Mouse (Mus musculus): Measurements from ENCODE around the gene Acad10. TPM values are rescaled to one million over a fixed set of nuclear protein-coding genes. Genes with fewer than 3 reads are reported as not detected.
A peak's percentile ranks its signal among the peaks of the same experiment; 100 is the strongest.
"Not testable (repeated sequence)": the region's sequence is repeated elsewhere in the genome, so short reads cannot be mapped to it uniquely, and the experiment has no call there.

Gene Acad10
- 1 to 10 TPM; 4.5 to 5.3 TPM for total RNA-seq (2021)
- long read RNA-seq, experiment 1, partial matches to known transcripts, result 0 of 7 reads
- long read RNA-seq, experiment 1, other reads (novel, unspliced or antisense), result 5 of 7 reads
- long read RNA-seq, experiment 2, partial matches to known transcripts, result 0 of 3 reads
- long read RNA-seq, experiment 2, other reads (novel, unspliced or antisense), result 3 of 3 reads

DNA sequence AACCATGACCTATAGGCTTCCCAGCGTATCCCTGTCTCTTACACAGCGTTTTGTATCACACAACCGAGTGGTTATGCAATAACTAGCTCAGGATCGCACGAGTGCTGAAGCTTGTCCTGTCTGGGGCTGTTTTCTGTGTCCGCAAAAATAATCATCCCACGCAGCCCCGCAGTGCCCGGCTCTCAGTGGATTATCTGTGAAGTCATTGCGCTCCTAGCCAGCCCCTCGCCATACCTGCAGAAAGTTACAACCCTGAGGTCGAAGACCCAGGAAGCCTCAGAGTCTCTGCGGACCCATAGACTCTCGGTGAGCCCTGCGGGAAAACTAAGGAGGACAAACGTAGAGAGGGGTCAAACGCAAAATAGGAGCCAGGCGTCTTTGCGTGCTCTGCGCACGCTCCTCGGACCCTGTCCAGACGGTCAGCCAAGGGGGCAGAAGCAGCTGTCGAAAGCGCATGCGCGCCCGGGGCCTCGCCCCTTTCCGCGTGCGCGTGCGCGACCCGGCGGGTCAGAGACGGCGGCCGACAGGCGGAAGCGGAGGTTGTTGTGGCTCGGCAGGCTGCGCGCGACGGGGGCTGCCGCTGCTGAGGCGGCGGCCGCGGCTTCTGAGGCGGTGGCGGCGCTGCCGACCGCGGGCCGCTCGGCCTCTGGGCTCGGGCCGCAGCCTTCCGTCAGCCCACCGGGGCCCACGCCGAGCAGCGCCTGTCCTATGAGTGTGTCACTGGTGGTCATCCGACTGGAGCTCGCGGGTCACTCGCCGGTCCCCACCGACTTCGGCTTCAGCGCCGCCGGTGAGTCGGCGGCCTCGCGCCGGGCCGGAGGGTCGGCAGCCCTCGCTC lies at the start of gene Acad10, which contains the start of gene Brap:
Gene Acad10, minus strand, starts transcription at position 456 of the 838 bp plus-strand sequence.
Gene Brap, plus strand, starts transcription at position 505 of the 838 bp plus-strand sequence.
- DNase-seq (ENCODE audit: low spot score in 2 of 2), result peak; percentile 93 to 96

DNA sequence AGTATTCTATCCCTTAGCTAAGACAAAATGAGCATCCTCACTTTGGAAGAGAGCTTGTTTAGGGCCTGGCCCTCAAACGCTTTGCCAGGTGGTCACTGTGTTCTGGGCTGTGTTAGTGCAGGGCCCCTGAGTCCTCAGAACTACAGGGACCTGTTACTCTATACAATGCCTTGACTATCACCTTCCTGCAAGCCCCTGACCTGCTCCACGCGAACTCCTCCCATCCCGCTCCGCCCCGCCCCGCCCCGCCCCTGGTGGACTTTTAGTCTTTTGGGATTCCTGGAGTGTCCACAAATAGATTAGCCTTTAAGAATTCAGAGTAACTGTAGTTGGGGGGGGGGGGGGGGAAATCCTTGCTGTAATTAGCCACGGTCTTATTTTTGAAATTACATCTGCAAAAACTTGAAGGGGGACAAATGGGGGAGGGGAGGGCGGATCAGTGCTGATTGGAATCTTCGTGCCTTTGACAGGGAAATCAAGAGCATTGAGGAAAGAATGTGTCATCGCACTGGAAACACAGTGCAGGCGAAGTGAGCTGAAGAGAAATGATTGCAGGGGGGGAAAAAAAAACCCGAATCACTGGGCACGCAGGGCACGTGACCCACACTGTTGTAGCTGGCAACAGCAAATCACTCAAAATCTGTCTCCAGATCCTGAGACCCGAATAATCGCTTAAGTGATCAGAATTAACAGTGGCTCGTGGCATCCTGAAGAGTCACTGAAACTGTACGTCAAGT lies 44.4 kb upstream of the Acad10 start:
- DNase-seq (ENCODE audit: low spot score in 2 of 2), result no peak

DNA sequence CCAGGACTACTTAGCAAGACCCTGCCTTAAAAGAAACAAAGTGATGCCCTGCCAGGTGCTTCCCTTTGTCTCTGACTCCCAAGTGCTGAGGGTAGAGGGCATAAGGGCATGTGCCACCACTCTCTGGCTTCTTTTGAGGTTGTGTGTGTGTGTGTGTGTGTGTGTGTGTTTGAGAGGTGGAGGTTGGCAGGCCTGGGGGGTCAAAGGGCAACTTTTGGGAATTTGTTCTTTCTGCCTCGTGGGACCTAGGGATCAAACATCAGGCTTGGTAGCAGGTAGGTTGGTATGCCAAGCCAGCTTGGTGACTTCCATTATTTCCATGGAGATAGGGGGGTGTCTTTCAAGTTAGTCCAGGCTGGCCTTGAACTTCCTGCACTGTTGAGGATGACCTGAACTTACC lies 43.0 kb upstream of the Acad10 start:
- no peak for DNase-seq (ENCODE audit: low spot score in 2 of 2)

DNA sequence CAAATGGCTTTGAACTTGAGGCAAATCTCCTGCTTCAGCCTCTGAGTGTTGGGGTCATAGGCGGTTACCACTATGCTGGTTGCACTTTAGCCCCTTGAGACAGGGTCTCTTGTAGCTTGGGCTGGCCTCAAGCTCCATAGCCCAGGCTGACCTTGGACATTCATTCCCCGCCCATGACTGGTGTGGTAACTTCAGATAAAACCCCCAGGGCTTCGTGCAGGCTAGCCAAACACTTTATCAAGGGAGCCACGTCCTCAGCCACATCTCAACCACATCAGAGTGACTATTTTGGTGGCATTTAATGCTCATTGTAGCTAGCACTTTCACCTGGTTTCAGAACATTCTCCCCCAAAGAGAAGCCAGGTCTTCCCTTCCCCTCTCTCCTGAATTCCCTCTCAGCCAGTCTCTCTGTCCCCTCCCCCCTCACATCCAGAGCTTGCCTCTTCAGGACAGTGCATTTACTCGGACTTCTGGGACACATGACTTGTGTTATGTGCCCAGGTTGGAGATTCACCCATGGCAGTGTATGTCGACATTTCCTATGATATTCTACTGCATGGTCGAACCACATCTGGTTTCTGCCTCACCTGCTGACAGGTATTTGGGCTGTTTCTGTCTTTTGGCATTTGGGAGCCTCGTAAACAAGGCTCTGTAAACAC lies 40.9 kb upstream of the Acad10 start:
- DNase-seq (ENCODE audit: low spot score in 2 of 2), result no peak

DNA sequence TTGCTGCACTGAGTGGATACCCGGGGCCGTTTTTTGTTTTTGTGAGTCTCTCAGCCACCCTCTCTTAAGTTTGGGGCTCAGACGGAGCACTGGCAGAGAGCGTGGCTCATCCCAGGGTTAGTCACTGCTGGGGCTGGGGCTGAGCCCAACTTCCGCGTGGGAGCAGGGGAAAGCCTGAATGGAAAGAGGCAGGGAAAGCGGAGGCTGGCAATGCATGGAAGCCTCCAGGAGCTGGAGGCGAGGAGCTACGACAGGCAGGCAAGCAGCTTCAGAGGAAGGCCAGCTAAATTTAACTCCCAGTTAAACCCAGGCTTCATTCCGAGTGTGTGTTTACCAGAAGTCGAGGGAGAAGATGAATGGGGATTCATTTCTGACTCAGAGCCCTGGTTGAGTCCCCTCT lies 40.2 kb upstream of the Acad10 start:
- DNase-seq (ENCODE audit: low spot score in 2 of 2), result peak; percentile 79 to 85

DNA sequence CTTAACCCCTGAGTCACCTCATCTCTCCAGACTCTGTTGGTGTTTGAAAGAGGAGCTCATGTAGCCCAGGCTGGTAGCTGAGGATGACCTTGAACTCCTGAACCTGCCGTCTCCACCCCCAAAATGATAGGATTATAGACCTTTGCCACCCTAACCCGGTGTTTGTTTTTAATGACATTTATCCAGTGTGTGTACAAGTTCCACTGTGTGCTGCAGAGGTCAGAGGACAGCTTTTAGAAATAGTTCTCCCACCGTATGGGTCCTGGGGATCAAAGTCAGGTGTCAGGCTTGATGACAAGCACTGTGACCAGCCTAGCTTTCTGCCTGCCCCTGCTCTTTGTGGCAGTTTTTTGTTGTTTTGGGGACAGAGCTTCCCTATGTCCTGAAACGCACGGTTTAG lies 39.6 kb upstream of the Acad10 start:
- no peak for DNase-seq (ENCODE audit: low spot score in 2 of 2)

DNA sequence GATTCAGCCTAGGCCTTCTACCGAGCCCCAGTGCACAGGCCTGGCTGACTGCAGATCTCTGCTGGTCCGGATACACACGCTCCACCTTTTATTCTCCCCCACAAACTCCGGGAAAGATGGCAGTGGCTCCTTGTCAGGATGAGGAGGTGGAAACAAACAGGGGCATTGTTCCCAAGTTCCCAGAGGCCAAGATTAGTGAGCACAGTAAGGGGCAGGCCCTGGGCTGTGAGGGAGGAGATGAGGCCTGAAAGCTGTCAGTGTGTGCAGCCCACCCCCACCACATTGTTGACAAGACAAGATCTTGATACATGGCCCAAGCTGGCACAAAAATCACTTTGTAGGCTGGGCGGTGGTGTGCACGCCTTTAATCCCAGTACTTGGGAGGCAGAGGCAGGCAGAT lies 36.4 kb upstream of the Acad10 start:
- DNase-seq (ENCODE audit: low spot score in 2 of 2), result no peak

DNA sequence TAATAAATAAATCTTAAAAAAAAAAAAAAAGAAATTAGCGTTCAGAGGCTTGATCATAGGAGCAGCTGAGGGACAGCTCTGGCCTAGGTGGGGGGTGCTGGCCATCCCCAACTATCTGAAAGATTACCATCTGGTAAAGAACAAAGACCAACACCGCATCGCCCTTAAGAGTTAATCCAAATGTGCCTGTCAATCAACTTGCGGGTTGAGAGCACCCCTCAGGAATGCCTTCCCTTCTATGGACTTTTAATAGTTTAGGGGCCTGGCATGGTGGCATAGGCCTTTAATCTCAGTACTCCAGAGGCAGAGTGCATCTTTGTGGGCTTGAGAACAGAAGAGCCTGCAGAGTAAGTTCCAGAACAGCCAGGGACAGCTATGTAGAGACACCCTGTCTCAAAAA lies 32.6 kb upstream of the Acad10 start:
- DNase-seq (ENCODE audit: low spot score in 2 of 2), result no peak

DNA sequence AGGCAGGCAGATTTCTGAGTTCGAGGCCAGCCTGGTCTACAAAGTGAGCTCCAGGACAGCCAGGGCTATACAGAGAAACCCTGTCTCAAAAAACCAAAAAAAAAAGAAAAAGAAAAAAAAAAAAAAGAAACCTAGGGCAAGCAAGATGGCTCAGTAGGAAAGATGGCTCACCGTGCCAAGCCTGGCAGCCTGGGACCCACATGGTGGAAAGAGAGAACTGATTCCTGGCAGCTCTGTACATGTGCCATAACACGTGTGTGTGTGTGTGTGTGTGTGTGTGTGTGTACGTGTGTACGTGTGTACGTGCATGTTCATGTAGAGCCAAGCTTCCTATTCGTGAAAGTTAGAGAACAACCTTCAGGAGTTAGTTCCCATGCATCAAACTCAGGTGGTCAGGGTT lies 31.1 kb upstream of the Acad10 start:
- not testable (repeated sequence) for DNase-seq (ENCODE audit: low spot score in 2 of 2)

DNA sequence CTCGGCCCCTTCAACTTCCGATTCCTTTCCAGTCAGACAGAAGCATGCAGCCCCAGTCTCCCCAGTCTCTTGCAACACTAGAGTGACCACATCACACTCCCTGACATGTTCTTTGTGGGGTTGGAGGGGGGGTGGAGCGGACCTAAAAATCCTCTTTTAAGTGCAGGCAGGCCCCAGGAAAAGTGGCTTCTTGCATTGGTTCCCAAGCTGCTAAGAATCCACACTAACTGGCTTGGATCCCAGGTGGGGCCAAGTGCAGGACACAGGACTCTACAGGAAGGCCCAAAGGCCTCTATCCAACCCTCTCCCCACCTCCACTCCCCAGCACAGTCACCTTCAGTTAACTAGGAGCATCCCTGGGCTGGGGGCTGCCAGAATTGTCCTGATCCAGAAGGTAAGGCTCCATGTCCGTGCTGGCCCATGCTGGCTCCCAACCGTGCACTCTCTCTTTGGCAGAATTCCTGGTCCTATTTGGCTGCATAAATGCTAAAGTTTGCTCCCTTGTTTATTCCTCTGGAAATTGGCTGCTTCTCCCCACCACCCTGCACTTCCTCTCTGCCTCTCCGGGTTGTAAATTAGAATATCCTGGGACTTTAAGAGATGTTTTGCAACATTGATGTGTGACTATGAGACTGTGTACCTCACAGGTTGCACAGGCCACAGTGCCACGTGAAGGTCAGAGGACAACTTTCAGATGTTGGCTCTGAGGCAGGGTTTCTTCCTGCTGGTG lies 30.3 kb upstream of the Acad10 start:
- no peak for DNase-seq (ENCODE audit: low spot score in 2 of 2)

DNA sequence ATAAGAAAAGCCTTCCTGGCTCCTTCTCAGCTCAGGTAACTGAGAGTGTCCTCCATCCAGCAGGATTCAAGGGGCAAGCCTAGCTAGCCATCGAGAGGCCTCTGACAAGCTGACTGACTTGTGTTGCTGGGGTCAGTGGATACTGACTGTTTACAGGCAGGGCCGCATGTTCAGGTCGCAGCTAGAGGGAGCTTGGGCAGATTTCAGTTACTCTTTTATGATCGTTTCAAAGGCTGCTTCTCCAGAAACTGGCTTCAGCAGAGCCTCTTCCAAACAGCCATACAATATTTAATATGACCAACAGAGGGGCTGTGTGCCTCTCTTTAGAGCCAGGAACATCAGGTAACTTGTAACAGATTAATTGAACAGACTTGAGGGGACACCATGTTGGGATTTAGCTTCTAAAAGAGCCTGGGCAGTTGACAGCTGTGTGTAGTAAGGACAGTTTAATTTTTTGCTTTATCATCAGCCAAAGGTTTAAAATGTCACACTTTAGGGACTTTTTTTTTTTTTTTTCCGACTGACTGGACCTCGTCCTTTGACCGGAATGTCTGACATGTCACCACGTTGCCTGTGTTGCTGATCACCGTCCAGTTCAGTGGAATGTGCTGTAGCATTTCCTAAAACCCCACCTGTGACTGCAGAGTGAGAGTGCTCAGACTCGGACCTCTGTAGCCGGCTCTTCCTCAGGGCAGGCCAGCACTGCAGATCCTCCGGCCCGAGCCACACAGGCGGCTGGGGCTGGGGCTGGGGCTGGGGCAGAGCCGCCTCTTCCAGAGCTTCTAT lies 26.0 kb upstream of the Acad10 start:
- no peak for DNase-seq (ENCODE audit: low spot score in 2 of 2)

DNA sequence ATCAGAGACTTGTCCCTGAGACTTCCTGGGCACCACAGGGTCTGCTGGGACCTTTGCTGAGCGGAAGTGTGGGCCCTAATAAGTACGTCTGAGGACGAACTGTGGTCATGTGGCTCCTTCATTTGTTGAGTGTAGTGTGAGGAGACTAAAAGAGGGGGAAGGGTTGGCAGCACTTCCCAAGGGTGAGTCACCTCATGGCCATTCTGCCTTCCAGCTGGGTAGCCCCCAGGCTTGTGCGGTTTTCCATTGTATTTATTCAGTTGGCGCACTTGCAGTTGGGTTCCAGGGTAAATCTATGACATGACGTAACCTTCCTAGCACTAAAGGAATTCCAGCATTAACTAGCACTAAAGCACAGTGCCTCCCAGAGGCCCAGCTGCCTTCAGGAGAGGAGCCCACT lies 25.2 kb upstream of the Acad10 start:
- DNase-seq (ENCODE audit: low spot score in 2 of 2), result no peak

DNA sequence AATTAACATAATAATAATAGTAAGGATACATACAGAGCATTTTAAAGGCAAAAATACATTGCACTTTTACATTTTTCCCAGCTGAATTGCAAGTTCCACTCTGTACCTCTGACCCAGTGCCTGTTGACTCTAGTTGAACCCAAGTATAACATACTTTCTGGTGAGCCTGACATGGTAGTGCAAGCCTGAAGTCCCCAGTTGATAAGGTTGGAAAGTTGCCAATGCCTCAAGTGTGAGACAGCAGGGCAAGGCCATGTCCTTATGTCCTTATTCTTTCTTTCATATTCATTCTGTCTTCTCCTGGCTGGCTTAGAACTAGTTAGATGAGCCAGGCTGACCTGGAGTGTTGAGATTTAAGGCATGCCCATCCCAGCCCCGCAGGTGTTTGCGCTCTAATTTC lies 21.9 kb upstream of the Acad10 start:
- no peak for DNase-seq (ENCODE audit: low spot score in 2 of 2)

DNA sequence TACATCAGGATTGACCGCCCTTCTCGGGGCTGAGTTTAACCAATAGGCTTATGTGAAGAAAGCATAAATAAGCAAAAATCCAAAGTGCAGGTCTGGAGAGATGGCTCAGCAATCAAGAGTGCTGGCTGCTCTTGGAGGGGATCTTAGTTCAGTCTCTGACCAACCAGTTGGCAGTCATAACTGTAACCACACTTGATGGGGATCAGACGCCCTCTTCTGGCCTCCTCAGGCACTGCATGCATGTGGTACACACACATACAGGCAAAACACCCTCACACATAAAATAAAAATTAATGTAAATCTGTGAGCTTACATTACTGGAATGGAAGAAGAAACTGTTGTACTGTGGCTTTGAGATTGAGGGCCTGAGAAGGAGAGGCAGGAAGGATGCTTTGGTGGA lies 10.1 kb upstream of the Acad10 start:
- DNase-seq (ENCODE audit: low spot score in 2 of 2), result no peak

DNA sequence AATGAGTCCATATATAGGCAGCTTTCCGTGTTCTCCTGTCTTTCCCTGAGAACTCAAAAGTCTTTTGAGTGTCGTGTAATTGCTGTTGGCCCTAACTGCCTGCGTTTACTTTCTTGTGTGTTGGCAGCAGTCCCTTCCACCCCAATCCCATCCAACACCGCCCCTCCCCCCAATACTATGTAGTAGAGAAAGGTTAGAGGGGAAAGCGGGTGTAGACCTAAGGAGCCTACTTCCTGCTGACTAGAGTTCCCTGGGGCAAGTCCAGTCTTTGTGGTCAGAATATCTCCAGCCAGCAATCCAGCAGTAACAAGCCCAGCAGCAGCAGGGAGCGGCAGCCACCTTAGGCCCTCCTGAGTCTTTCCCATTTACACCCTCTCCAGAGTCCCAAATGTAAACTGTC lies 8.1 kb upstream of the Acad10 start:
- DNase-seq (ENCODE audit: low spot score in 2 of 2), result no peak

DNA sequence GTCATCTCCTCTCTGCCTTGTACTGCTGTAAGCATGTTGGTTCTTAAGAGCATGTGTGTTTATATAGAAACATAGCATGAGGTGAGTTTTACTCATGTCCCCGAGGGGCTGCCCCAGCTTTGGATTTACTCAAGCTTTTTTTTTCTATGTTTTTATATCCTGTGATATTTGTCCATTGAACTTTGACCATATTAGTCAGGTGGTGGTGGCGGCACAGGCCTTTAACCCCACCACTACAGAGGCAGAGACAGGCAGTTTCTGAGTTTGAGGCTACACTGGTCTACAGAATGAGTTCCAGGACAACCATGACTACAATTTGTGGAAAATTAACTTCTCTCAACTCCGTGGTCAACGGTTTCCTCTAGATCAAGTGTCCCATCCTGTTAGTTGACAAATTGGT lies 6.8 kb upstream of the Acad10 start:
- no peak for DNase-seq (ENCODE audit: low spot score in 2 of 2)

DNA sequence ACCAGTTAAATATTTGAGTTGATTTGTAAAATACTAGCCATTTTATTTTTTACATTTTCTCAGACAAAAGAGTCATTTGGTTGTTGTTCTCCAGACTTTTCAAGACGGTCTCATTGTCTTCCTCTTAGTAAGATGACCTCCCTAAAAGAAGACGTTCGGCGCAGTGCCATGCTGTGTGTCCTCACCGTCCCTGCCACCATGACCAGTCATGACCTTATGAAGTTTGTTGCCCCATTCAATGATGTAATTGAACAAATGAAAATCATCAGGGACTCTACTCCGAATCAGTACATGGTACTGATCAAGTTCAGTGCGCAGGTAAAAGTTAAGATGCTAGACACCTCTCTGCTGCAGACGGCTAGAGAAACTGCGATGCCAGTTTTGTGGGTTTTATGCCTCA lies 4.7 kb upstream of the Acad10 start:
- no peak for DNase-seq (ENCODE audit: low spot score in 2 of 2)

DNA sequence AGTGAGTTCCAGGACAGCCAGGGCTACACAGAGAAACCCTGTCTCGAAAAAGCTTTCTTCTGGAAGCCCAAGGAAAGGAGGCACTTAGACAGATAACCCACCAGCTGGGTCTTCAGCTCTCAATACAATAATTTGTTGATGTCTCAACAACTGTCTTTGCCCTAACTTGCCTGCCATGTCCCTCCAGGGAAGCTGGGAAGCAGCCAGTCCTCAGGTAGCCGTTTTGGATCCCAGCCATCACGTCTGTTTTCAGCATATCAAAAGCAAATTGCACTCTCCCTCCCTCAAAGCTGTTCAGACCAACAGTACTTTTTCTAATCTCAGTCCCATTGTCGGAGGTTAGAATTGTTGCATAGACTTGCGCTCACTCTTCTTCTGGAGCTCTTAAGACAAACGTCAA lies 3.8 kb upstream of the Acad10 start:
- DNase-seq (ENCODE audit: low spot score in 2 of 2), result no peak

DNA sequence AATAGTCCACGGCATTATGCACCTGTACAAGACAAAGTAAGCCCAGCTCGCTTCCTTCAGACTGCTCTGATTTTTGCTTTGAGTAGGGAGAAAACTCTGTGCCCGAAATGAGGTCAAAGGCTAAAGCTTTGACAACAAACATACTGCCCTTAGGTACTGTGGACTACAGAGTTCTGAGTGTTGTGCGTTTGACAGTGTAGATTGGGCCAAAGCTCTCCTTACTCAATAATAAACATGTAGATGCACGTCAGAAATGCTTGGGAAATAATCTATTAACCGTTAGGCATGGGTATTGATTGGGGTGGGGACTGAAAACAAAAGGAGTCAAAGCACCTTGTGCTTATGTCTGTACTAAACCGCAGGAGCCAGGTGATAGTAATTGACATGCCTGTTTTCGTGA lies 3.1 kb upstream of the Acad10 start:
- DNase-seq (ENCODE audit: low spot score in 2 of 2), result no peak

DNA sequence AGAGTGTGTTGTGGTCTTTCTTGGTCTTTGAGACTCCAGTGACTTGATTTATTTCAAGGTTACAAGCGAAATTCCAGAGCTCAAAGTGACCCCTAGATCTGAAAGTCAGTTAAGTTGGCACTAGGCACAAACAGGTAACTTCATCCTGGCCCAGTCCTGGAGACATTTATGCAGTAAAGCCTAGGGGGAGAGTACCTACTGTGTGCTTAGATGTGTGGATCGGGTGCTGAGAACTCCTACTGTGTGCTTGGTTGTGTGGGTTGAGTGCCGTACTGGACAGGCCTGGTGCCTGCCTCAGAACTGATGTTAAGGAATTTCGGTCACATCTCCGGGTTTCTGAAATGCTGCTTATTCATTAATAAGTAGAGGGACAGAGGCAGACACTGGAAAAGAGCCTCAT lies 1.2 kb upstream of the Acad10 start:
- no peak for DNase-seq (ENCODE audit: low spot score in 2 of 2)
